Mouse (Mus musculus): ENCODE data around the gene Tbc1d20. TPM values are rescaled to one million over a fixed set of nuclear protein-coding genes. Genes with fewer than 3 reads are reported as not detected.

The Tbc1d20 gene
- polyA plus RNA-seq, 1 experiment = not detected

DNA sequence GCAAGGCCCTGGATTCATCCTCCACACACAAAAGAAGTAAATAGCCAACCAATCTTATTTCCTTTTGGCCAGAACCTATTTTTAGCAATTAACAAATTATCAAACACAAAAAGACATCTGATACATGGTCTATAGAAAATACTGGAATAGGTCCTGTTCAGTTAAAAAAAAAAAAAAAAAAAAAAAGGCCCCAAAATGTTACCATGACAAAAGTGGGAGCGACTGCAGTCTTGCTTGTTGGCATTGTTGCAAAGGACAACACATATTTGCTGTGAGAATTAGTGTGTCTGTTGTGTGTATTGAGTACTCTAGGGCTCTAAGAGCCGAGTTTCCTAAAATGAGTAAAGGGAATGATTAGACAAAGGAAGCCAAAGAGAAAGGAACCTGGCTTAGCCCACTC is 1.2 kb upstream of the Tbc1d20 start:
- TF ChIP-seq POLR2A (IDR thresholded peaks at IDR 0.05; ENCODE audit: insufficient read depth, low read depth, low read length) = no peak
- no peak for TF ChIP-seq CTCF (IDR thresholded peaks at IDR 0.05; ENCODE audit: insufficient read depth, low read depth, low read length)
- Histone ChIP-seq H3K4me1 (ENCODE audit: control insufficient read depth, insufficient read depth, low read length) (no peaks in the 10 kb centered on the region), H3K27ac (ENCODE audit: insufficient read depth, low read depth, low read length) (no peak overlapping the region), H3K4me3 (ENCODE audit: insufficient read depth, low read depth, low read length) (no peak overlapping the region)
- WGBS = 44% methylated on average over 2 of the region's 2 CpGs

- Histone ChIP-seq H3K4me1 (ENCODE audit: control insufficient read depth, insufficient read depth, low read length) (no peaks in the 10 kb centered on the region), H3K4me3 (ENCODE audit: insufficient read depth, low read depth, low read length) (peak overlapping the region; percentile 90), H3K27ac (ENCODE audit: insufficient read depth, low read depth, low read length) (no peak overlapping the region)
- under 1% methylated on average over 15 of the region's 15 CpGs for WGBS
- TF ChIP-seq POLR2A (IDR thresholded peaks at IDR 0.05; ENCODE audit: insufficient read depth, low read depth, low read length) (no peak), CTCF (IDR thresholded peaks at IDR 0.05; ENCODE audit: insufficient read depth, low read depth, low read length) (no peak)
These were observed 375 bp upstream of the Tbc1d20 start for GRCm38 (mm10) chr2:152293179-152293726.

DNA sequence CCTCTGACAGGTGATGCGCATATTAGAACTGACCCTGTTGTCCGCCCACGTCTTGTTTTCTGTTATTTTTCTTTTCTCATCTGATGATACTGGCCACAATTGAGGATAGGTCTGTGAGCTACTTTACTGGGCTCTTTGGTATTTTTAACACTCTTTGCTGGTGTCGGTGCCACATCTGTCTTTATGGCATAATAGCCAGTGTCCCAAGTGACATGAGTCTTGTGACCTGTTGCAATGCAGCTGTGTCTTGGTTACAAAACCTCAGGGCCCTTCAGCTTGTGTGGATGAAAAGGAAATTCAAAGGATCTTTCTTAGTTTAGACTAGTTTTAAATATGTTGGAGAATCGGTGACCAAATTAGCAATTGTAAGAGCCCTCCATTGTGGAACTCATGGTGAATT is 913 bp downstream of the Tbc1d20 start:
- WGBS = 18% methylated on average over 5 of the region's 5 CpGs
- peak overlapping the region; percentile 90; the same call in 1 of the 2 replicates for H3K4me3 ChIP-seq (ENCODE audit: insufficient read depth, low read depth, low read length)
- no peaks in the 10 kb centered on the region for H3K4me1 ChIP-seq (ENCODE audit: control insufficient read depth, insufficient read depth, low read length)
- TF ChIP-seq POLR2A (IDR thresholded peaks at IDR 0.05; ENCODE audit: insufficient read depth, low read depth, low read length) = no peak
- no peak for TF ChIP-seq CTCF (IDR thresholded peaks at IDR 0.05; ENCODE audit: insufficient read depth, low read depth, low read length)
- no peak overlapping the region for H3K27ac ChIP-seq (ENCODE audit: insufficient read depth, low read depth, low read length)

DNA sequence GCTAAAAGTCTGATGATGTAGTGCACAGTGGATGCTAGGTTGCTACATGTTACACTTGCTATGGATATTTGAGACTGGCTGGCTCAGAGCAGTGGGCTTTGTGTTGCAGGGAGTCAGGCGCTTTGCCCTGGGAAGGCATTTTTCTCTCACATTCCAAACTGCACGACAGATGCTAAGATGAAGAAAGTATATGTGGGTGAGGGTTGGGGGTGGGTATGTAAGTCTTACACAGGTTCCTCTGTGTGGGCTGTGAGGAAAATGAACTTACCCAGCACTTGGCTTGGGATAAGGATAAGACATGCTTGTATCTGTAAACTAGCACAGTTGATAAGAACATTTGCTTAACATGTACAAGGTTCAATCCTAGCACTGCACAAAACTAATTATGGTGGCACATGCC is 9.2 kb downstream of the Tbc1d20 start:
- H3K4me3 ChIP-seq (ENCODE audit: insufficient read depth, low read depth, low read length) = no peak overlapping the region
- no peak for TF ChIP-seq CTCF (IDR thresholded peaks at IDR 0.05; ENCODE audit: insufficient read depth, low read depth, low read length)
- TF ChIP-seq POLR2A (IDR thresholded peaks at IDR 0.05; ENCODE audit: insufficient read depth, low read depth, low read length) = no peak
- H3K4me1 ChIP-seq (ENCODE audit: control insufficient read depth, insufficient read depth, low read length) = no peaks in the 10 kb centered on the region; the same call in 1 of the 2 replicates
- 78% methylated on average over 2 of the region's 2 CpGs for WGBS
- no peak overlapping the region for H3K27ac ChIP-seq (ENCODE audit: insufficient read depth, low read depth, low read length)

- no peaks in the 10 kb centered on the region; the same call in 1 of the 2 replicates for H3K4me1 ChIP-seq (ENCODE audit: control insufficient read depth, insufficient read depth, low read length)
- 84% methylated on average over 5 of the region's 5 CpGs for WGBS
- TF ChIP-seq POLR2A (IDR thresholded peaks at IDR 0.05; ENCODE audit: insufficient read depth, low read depth, low read length) (no peak), CTCF (IDR thresholded peaks at IDR 0.05; ENCODE audit: insufficient read depth, low read depth, low read length) (no peak)
These were observed 10.2 kb downstream of the Tbc1d20 start for GRCm38 (mm10) chr2:152303781-152304180.

GRCm38 (mm10) chr2:152305480-152305879 is 11.9 kb downstream of the Tbc1d20 start:
- no peak for TF ChIP-seq POLR2A (IDR thresholded peaks at IDR 0.05; ENCODE audit: insufficient read depth, low read depth, low read length)
- TF ChIP-seq CTCF (IDR thresholded peaks at IDR 0.05; ENCODE audit: insufficient read depth, low read depth, low read length) = no peak

More at GRCm38 (mm10) chr2:152303781-152304180, 10.2 kb downstream of the Tbc1d20 start:
- Histone ChIP-seq H3K4me3 (ENCODE audit: insufficient read depth, low read depth, low read length) (no peak overlapping the region), H3K27ac (ENCODE audit: insufficient read depth, low read depth, low read length) (no peak overlapping the region)

DNA sequence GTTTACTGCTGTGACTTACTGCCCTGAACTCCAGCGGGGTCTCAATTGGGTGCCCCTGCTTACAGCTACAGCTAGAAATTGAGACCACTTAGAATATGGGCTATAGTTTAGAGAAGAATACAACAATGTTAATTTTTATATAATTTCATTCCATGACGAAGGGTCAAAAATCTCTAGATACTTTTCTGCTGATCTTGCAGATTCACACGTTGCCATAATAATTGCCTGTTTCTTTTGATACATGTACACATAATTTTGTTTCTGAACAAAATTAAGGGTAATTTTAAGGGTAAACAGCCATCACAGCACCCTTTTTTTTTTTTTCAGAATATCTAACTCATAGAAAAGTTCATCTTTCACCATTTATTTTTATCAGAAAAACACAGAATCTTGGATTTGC is 13.6 kb downstream of the Tbc1d20 start:
- TF ChIP-seq CTCF (IDR thresholded peaks at IDR 0.05; ENCODE audit: insufficient read depth, low read depth, low read length) (no peak), POLR2A (IDR thresholded peaks at IDR 0.05; ENCODE audit: insufficient read depth, low read depth, low read length) (no peak)
- Histone ChIP-seq H3K4me3 (ENCODE audit: insufficient read depth, low read depth, low read length) (no peak overlapping the region), H3K27ac (ENCODE audit: insufficient read depth, low read depth, low read length) (no peak overlapping the region), H3K4me1 (ENCODE audit: control insufficient read depth, insufficient read depth, low read length) (no peaks in the 10 kb centered on the region; the same call in 1 of the 2 replicates)
- WGBS = 88% methylated on average over 3 of the region's 3 CpGs

More at GRCm38 (mm10) chr2:152305480-152305879, 11.9 kb downstream of the Tbc1d20 start:
- WGBS = 97% methylated on average over 6 of the region's 6 CpGs
- no peaks in the 10 kb centered on the region; the same call in 1 of the 2 replicates for H3K4me1 ChIP-seq (ENCODE audit: control insufficient read depth, insufficient read depth, low read length)
- no peak overlapping the region for H3K4me3 ChIP-seq (ENCODE audit: insufficient read depth, low read depth, low read length)
- no peak overlapping the region for H3K27ac ChIP-seq (ENCODE audit: insufficient read depth, low read depth, low read length)

DNA sequence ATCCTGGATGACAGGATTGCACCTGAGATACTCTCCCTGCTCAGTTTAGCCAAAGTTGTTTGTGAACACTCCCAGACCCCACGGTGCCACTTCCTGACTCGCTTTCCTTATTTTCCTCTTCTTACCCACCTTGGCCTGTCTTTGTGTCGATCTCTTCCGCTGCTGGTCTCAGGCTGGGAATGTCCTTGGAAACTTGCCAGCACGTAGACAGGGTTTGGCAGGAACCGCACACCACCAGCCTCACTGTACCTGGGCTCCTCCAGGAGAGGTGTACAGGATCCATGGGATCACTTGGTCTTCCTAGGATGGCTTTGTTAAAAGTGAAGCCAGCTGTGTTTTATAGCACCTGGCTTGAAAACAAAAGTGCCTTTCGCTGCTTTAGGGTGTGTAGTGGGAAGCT is 19.4 kb downstream of the Tbc1d20 start:
- TF ChIP-seq CTCF (IDR thresholded peaks at IDR 0.05; ENCODE audit: insufficient read depth, low read depth, low read length) (no peak), POLR2A (IDR thresholded peaks at IDR 0.05; ENCODE audit: insufficient read depth, low read depth, low read length) (no peak)
- WGBS = 63% methylated on average over 7 of the region's 7 CpGs
- H3K4me1 ChIP-seq (ENCODE audit: control insufficient read depth, insufficient read depth, low read length) = no peaks in the 10 kb centered on the region
- H3K4me3 ChIP-seq (ENCODE audit: insufficient read depth, low read depth, low read length) = no peak overlapping the region
- H3K27ac ChIP-seq (ENCODE audit: insufficient read depth, low read depth, low read length) = no peak overlapping the region

DNA sequence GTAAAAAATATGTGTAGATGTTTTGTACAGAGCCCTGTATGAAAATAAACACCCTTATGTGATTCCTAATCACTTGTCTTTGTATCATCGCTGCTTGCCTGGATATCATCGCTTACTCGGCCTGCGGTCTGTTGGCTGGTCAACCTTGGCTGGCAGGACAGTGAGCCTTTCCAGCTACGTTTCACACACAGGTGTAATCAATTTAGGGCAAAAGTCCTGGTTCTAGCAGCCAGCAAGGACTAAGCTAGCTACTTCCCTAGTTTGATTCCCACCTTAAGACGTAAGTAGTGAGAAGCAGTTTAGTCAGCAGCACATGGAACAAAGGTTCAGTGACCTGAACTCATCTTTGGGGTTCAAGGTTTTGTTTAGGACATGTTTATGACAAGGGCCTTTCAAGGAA is 20.3 kb downstream of the Tbc1d20 start:
- 93% methylated on average over 6 of the region's 6 CpGs for WGBS
- H3K4me1 ChIP-seq (ENCODE audit: control insufficient read depth, insufficient read depth, low read length) = no peaks in the 10 kb centered on the region
- H3K27ac ChIP-seq (ENCODE audit: insufficient read depth, low read depth, low read length) = no peak overlapping the region
- no peak for TF ChIP-seq POLR2A (IDR thresholded peaks at IDR 0.05; ENCODE audit: insufficient read depth, low read depth, low read length)
- TF ChIP-seq CTCF (IDR thresholded peaks at IDR 0.05; ENCODE audit: insufficient read depth, low read depth, low read length) = no peak
- no peak overlapping the region for H3K4me3 ChIP-seq (ENCODE audit: insufficient read depth, low read depth, low read length)

Measured in olfactory bulb, adult 2 months (tissue).